Mouse (Mus musculus) erythroblast, embryonic 14.5 days (primary cell): ENCODE data around the gene Drd1. TPM values are rescaled to one million over a fixed set of nuclear protein-coding genes. Genes with fewer than 3 reads are reported as not detected.

Experiments used
- H3K27me3 ChIP-seq: 2 replicates; pipeline ENCODE4 v1.6.1; 2012; ENCODE audit warnings: inconsistent platforms; ENCODE audit not compliant: control insufficient read depth
- H3K36me3 ChIP-seq: 2 replicates; pipeline ENCODE4 v1.6.1; 2012; ENCODE audit warnings: mild to moderate bottlenecking, inconsistent platforms; ENCODE audit not compliant: control insufficient read depth
- H3K4me1 ChIP-seq: 2 replicates; pipeline ENCODE4 v1.6.1; 2012; ENCODE audit warnings: inconsistent platforms; ENCODE audit not compliant: control insufficient read depth
- H3K4me3 ChIP-seq: replicated peaks from 2 replicates; pipeline ENCODE3; 2012; ENCODE audit warnings: moderate library complexity, mild to moderate bottlenecking, inconsistent platforms
- H3K9me3 ChIP-seq: 2 replicates; pipeline ENCODE4 v1.6.1; 2012; ENCODE audit warnings: low read length, inconsistent platforms, mixed read lengths; ENCODE audit not compliant: control insufficient read depth
- GATA1 ChIP-seq: IDR thresholded peaks from 2 replicates; pipeline ENCODE4 v1.6.1; 2012; ENCODE audit warnings: low read length, inconsistent platforms, mixed read lengths
- TAL1 ChIP-seq: IDR thresholded peaks from 3 replicates; pipeline ENCODE4 v1.6.1; 2012; ENCODE audit warnings: low read length, inconsistent platforms, mixed read lengths
- polyA plus RNA-seq: library from polyadenylated mRNA; stranded (reverse); fragments of >175 nt; gene quantifications from 2 replicates; pipeline ENCODE4 v1.2.3, GENCODE M21; 2012

Gene Drd1
- polyA plus RNA-seq, 1 experiment: not detected

GRCm38 (mm10) chr13:54094349-54094748 lies 38.8 kb upstream of the Drd1 start:
- no peak overlapping the region for H3K4me3 ChIP-seq
- H3K9me3 ChIP-seq: no peaks in the 10 kb centered on the region
- no peaks in the 10 kb centered on the region for H3K27me3 ChIP-seq
- peaks cover 94% of the 10 kb centered on the region for H3K36me3 ChIP-seq
- TF ChIP-seq GATA1 (no peak), TAL1 (no peak)
- no peaks in the 10 kb centered on the region for H3K4me1 ChIP-seq

- TF ChIP-seq TAL1: no peak
- no peak for TF ChIP-seq GATA1
- Histone ChIP-seq H3K9me3 (no peaks in the 10 kb centered on the region), H3K27me3 (no peaks in the 10 kb centered on the region), H3K4me1 (no peaks in the 10 kb centered on the region), H3K36me3 (peaks cover 95% of the 10 kb centered on the region), H3K4me3 (no peak overlapping the region)
These were observed 36.2 kb upstream of the Drd1 start for GRCm38 (mm10) chr13:54091719-54092118.

GRCm38 (mm10) chr13:54085266-54085665 lies 29.8 kb upstream of the Drd1 start:
- Histone ChIP-seq H3K36me3 (peaks cover 58% of the 10 kb centered on the region), H3K4me3 (no peak overlapping the region), H3K4me1 (peaks cover 6% of the 10 kb centered on the region)

GRCm38 (mm10) chr13:54084826-54085225 lies 29.3 kb upstream of the Drd1 start:
- Histone ChIP-seq H3K27me3 (no peaks in the 10 kb centered on the region), H3K4me1 (peaks cover 8% of the 10 kb centered on the region), H3K36me3 (peaks cover 57% of the 10 kb centered on the region), H3K4me3 (no peak overlapping the region), H3K9me3 (no peaks in the 10 kb centered on the region)
- TF ChIP-seq TAL1: no peak
- no peak for TF ChIP-seq GATA1

More at GRCm38 (mm10) chr13:54085266-54085665, 29.8 kb upstream of the Drd1 start:
- no peaks in the 10 kb centered on the region for H3K27me3 ChIP-seq
- TF ChIP-seq TAL1 (no peak), GATA1 (no peak)
- H3K9me3 ChIP-seq: no peaks in the 10 kb centered on the region

- H3K4me1 ChIP-seq: peaks cover 11% of the 10 kb centered on the region
- TF ChIP-seq TAL1 (no peak), GATA1 (no peak)
These were observed 28.7 kb upstream of the Drd1 start for GRCm38 (mm10) chr13:54084178-54084577.

GRCm38 (mm10) chr13:54082946-54083345 lies 27.4 kb upstream of the Drd1 start:
- Histone ChIP-seq H3K36me3 (peaks cover 45% of the 10 kb centered on the region), H3K9me3 (no peaks in the 10 kb centered on the region), H3K4me1 (peaks cover 14% of the 10 kb centered on the region), H3K4me3 (no peak overlapping the region), H3K27me3 (no peaks in the 10 kb centered on the region)
- TF ChIP-seq TAL1 (no peak), GATA1 (no peak)

More at GRCm38 (mm10) chr13:54084178-54084577, 28.7 kb upstream of the Drd1 start:
- Histone ChIP-seq H3K36me3 (peaks cover 54% of the 10 kb centered on the region), H3K9me3 (no peaks in the 10 kb centered on the region), H3K4me3 (no peak overlapping the region), H3K27me3 (no peaks in the 10 kb centered on the region)

GRCm38 (mm10) chr13:54080785-54081184 lies 25.3 kb upstream of the Drd1 start:
- H3K4me1 ChIP-seq: peaks cover 17% of the 10 kb centered on the region
- peaks cover 40% of the 10 kb centered on the region for H3K36me3 ChIP-seq
- TF ChIP-seq GATA1 (no peak), TAL1 (no peak)
- no peaks in the 10 kb centered on the region for H3K27me3 ChIP-seq
- no peak overlapping the region for H3K4me3 ChIP-seq
- H3K9me3 ChIP-seq: no peaks in the 10 kb centered on the region

GRCm38 (mm10) chr13:54079782-54080759 lies 24.6 kb upstream of the Drd1 start:
- no peak for TF ChIP-seq GATA1
- no peak for TF ChIP-seq TAL1
- H3K9me3 ChIP-seq: no peaks in the 10 kb centered on the region
- H3K36me3 ChIP-seq: peaks cover 40% of the 10 kb centered on the region
- H3K27me3 ChIP-seq: no peaks in the 10 kb centered on the region
- H3K4me3 ChIP-seq: no peak overlapping the region
- H3K4me1 ChIP-seq: peaks cover 22% of the 10 kb centered on the region

GRCm38 (mm10) chr13:54077470-54078174 lies 22.1 kb upstream of the Drd1 start:
- Histone ChIP-seq H3K27me3 (no peaks in the 10 kb centered on the region), H3K36me3 (peaks cover 39% of the 10 kb centered on the region), H3K9me3 (no peaks in the 10 kb centered on the region), H3K4me3 (no peak overlapping the region), H3K4me1 (peaks cover 29% of the 10 kb centered on the region)
- TF ChIP-seq GATA1 (no peak), TAL1 (no peak)
